Mouse (Mus musculus) kidney, adult 2 months (tissue): Measurements from ENCODE around the gene Kif26a.

Source experiments
- CTCF ChIP-seq: fragments of 200-500 bp; conservative IDR thresholded peaks from 2 replicates; pipeline ENCODE4 v1.5.1; 2011; ENCODE audit warnings: low read depth, mild to moderate bottlenecking, control low read depth, low read length, moderate library complexity, mixed read lengths; ENCODE audit not compliant: insufficient read depth, insufficient read length
- POLR2A ChIP-seq: fragments of 200-500 bp; IDR thresholded peaks from one replicate; pipeline ENCODE4 v1.6.1; 2011; ENCODE audit warnings: low read depth, low read length, control low read depth

DNA sequence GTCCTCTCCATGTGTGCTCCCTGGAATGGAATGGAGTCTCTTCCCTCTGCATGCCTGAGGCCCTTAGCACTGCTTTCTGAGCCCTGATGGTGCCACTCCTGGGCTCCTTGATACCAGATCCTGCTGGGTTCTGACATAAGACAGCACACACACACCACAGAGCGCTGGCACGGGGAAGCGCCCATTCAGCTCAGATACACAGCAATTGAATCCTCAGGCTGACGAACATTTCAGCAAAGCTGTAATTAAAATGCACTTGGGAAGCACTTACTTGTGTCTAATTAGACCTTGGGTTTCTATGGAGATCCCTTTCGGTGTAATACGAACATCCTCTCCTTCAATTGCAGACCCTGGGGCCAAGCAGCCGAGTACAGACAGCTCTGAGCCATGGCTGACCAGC is 71.0 kb downstream of the Kif26a start:
- no peak for TF ChIP-seq CTCF
- TF ChIP-seq POLR2A: no peak
